Mouse (Mus musculus): ENCODE results near the gene Gm13289. TPM values are rescaled to one million over a fixed set of nuclear protein-coding genes. Genes with fewer than 3 reads are reported as not detected.
"Not testable (repeated sequence)": the region's sequence is repeated elsewhere in the genome, so short reads cannot be mapped to it uniquely, and the experiment has no call there.

The Gm13289 gene
- total RNA-seq, 2 experiments from 2014 or later: not detected

DNA sequence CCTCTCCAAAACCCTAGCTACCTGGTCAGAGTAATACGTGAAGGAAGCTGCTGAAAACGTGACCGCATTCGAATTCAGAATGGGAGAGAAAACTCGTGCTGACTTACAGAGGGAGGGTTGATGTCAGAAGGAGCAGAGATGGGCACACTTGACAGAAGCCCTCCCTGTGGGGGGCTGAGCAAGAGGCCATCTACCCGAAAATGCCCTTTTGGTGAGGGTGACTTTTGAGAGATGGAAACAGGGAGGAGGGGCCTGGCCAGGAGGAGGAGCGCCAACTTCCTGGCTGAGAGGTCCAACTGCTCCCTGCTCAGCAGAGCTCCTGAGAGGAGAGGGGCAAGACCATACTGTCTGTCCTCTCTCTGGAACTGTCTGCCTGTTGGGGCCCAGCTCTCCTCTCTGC lies 5.1 kb downstream of the Gm13289 start, which contains the start of gene Ifnz:
Gene Ifnz (plus strand): TSS at position 301 of the 400 bp plus-strand sequence.
- intact Hi-C loops (cut with DNase I); DNase-seq: not testable (repeated sequence)

DNA sequence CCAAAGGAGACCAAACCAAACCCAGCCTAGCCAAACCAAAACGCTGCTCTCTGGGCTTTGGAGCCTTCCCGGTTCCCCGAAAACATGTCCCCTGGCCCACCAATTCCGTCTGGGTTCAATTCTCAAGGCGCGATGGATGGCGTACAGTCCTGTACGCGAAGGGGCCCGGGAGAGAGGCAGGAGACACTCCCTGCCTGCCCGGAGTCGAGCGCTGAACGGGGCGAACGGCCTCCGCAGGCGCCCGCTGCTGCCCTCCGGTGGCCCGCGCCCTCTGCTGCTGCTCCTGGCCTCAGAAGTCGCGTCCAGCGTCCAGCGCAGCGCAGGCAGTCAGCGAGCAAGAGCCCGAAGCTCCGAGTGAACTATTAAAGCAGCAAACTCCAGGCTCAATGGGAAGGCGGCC lies 5.6 kb downstream of the Gm13289 start:
- DNase-seq; intact Hi-C loops (cut with DNase I): not testable (repeated sequence)

DNA sequence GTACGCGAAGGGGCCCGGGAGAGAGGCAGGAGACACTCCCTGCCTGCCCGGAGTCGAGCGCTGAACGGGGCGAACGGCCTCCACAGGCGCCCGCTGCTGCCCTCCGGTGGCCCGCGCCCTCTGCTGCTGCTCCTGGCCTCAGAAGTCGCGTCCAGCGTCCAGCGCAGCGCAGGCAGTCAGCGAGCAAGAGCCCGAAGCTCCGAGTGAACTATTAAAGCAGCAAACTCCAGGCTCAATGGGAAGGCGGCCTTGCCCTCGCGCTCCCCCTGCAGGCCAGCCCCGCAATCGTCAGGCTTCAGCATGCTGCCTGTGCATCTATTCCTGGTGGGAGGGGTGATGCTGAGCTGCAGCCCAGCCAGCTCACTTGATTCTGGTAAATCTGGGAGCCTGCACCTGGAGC lies 8.7 kb downstream of the Gm13289 start, which contains the start of gene Gm13276:
Gene Gm13276 (plus strand): TSS at position 301 of the 400 bp plus-strand sequence.
- DNase-seq; intact Hi-C loops (cut with DNase I): not testable (repeated sequence)

DNA sequence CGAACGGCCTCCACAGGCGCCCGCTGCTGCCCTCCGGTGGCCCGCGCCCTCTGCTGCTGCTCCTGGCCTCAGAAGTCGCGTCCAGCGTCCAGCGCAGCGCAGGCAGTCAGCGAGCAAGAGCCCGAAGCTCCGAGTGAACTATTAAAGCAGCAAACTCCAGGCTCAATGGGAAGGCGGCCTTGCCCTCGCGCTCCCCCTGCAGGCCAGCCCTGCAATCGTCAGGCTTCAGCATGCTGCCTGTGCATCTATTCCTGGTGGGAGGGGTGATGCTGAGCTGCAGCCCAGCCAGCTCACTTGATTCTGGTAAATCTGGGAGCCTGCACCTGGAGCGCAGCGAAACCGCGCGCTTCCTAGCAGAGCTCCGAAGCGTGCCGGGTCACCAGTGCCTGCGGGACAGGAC lies 11.7 kb downstream of the Gm13289 start, which contains the start of gene Gm13277:
Gene Gm13277 (plus strand): TSS at position 231 of the 400 bp plus-strand sequence.
- DNase-seq: peak; percentile 66
- intact Hi-C loops (cut with DNase I): not testable (repeated sequence)

DNA sequence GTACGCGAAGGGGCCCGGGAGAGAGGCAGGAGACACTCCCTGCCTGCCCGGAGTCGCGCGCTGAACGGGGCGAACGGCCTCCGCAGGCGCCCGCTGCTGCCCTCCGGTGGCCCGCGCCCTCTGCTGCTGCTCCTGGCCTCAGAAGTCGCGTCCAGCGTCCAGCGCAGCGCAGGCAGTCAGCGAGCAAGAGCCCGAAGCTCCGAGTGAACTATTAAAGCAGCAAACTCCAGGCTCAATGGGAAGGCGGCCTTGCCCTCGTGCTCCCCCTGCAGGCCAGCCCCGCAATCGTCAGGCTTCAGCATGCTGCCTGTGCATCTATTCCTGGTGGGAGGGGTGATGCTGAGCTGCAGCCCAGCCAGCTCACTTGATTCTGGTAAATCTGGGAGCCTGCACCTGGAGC lies 14.5 kb downstream of the Gm13289 start, which contains the start of gene Gm13278:
Gene Gm13278 (plus strand): TSS at position 301 of the 400 bp plus-strand sequence.
- DNase-seq; intact Hi-C loops (cut with DNase I): not testable (repeated sequence)

DNA sequence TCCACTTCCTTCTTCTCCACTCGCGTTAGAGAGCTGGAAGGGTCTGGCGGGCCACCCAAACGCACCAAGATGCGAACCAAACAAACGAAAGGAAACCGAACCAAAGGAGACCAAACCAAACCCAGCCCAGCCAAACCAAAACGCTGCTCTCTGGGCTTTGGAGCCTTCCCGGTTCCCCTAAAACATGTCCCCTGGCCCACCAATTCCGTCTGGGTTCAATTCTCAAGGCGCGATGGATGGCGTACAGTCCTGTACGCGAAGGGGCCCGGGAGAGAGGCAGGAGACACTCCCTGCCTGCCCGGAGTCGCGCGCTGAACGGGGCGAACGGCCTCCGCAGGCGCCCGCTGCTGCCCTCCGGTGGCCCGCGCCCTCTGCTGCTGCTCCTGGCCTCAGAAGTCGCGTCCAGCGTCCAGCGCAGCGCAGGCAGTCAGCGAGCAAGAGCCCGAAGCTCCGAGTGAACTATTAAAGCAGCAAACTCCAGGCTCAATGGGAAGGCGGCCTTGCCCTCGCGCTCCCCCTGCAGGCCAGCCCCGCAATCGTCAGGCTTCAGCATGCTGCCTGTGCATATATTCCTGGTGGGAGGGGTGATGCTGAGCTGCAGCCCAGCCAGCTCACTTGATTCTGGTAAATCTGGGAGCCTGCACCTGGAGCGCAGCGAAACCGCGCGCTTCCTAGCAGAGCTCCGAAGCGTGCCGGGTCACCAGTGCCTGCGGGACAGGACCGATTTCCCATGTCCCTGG lies 17.4 kb downstream of the Gm13289 start, which contains the start of gene Gm13275:
Gene Gm13275 (plus strand): TSS at position 552 of the 740 bp plus-strand sequence.
- intact Hi-C loops (cut with DNase I): not testable (repeated sequence)
- peak; percentile 17 for DNase-seq

DNA sequence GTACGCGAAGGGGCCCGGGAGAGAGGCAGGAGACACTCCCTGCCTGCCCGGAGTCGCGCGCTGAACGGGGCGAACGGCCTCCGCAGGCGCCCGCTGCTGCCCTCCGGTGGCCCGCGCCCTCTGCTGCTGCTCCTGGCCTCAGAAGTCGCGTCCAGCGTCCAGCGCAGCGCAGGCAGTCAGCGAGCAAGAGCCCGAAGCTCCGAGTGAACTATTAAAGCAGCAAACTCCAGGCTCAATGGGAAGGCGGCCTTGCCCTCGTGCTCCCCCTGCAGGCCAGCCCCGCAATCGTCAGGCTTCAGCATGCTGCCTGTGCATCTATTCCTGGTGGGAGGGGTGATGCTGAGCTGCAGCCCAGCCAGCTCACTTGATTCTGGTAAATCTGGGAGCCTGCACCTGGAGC lies 20.4 kb downstream of the Gm13289 start, which contains the start of gene Gm13279:
Gene Gm13279 (plus strand): TSS at position 301 of the 400 bp plus-strand sequence.
- intact Hi-C loops (cut with DNase I); DNase-seq: not testable (repeated sequence)

DNA sequence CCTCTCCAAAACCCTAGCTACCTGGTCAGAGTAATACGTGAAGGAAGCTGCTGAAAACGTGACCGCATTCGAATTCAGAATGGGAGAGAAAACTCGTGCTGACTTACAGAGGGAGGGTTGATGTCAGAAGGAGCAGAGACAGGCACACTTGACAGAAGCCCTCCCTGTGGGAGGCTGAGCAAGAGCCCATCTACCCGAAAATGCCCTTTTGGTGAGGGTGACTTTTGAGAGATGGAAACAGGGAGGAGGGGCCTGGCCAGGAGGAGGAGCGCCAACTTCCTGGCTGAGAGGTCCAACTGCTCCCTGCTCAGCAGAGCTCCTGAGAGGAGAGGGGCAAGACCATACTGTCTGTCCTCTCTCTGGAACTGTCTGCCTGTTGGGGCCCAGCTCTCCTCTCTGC lies 22.6 kb downstream of the Gm13289 start, which contains the start of gene Gm13285:
Gene Gm13285 (plus strand): TSS at position 301 of the 400 bp plus-strand sequence.
- DNase-seq; intact Hi-C loops (cut with DNase I): not testable (repeated sequence)

DNA sequence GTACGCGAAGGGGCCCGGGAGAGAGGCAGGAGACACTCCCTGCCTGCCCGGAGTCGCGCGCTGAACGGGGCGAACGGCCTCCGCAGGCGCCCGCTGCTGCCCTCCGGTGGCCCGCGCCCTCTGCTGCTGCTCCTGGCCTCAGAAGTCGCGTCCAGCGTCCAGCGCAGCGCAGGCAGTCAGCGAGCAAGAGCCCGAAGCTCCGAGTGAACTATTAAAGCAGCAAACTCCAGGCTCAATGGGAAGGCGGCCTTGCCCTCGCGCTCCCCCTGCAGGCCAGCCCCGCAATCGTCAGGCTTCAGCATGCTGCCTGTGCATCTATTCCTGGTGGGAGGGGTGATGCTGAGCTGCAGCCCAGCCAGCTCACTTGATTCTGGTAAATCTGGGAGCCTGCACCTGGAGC lies 26.2 kb downstream of the Gm13289 start, which contains the start of gene Gm13287:
Gene Gm13287 (plus strand): TSS at position 301 of the 400 bp plus-strand sequence.
- DNase-seq; intact Hi-C loops (cut with DNase I): not testable (repeated sequence)

DNA sequence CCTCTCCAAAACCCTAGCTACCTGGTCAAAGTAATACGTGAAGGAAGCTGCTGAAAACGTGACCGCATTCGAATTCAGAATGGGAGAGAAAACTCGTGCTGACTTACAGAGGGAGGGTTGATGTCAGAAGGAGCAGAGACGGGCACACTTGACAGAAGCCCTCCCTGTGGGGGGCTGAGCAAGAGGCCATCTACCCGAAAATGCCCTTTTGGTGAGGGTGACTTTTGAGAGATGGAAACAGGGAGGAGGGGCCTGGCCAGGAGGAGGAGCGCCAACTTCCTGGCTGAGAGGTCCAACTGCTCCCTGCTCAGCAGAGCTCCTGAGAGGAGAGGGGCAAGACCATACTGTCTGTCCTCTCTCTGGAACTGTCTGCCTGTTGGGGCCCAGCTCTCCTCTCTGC lies 28.5 kb downstream of the Gm13289 start, which contains the start of gene Gm13288:
Gene Gm13288 (plus strand): TSS at position 301 of the 400 bp plus-strand sequence.
- intact Hi-C loops (cut with DNase I); DNase-seq: not testable (repeated sequence)

DNA sequence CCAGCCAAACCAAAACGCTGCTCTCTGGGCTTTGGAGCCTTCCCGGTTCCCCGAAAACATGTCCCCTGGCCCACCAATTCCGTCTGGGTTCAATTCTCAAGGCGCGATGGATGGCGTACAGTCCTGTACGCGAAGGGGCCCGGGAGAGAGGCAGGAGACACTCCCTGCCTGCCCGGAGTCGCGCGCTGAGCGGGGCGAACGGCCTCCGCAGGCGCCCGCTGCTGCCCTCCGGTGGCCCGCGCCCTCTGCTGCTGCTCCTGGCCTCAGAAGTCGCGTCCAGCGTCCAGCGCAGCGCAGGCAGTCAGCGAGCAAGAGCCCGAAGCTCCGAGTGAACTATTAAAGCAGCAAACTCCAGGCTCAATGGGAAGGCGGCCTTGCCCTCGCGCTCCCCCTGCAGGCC lies 29.0 kb downstream of the Gm13289 start:
- intact Hi-C loops (cut with DNase I): not testable (repeated sequence)
- DNase-seq: peak; percentile 9

DNA sequence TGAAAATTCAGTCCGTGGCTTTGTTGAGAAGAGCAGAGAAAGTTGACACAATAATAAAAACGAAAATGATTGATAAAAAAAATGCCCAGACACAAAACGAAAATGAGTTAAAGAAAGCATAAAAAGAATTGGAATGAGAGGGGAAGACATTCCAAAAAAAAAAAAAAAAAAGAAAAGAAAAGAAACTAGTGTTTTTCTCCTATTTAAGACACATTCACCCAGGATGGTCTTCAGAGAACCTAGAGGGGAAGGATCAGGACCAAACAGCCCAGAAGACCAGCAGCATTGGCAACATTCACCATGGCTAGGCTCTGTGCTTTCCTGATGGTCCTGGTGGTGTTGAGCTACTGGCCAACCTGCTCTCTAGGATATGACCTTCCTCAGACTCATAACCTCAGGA lies 39.2 kb downstream of the Gm13289 start, which contains the start of gene Ifna7:
Gene Ifna7 (plus strand): TSS at position 301 of the 400 bp plus-strand sequence.
- no peak for DNase-seq
- intact Hi-C loops (cut with DNase I): no loop called here

DNA sequence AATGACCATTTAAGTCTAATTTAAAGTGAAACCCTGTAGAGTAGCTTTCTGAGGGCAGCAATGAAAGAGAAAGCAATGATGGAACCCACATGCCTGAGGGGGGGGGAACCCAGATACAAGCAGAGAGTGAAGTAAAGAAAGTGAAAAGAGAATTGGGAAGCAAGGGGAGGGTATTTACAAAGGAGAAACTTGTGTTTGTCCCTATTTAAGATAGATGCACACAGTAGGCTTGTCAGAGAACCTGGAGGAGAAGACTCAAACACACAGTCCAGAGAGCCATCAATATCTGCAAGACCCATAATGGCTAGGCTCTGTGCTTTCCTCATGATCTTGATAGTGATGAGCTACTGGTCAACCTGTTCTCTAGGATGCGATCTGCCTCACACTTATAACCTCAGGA lies 42.9 kb downstream of the Gm13289 start, which contains the start of gene Ifna11:
Gene Ifna11 (plus strand): TSS at position 301 of the 400 bp plus-strand sequence.
- DNase-seq: no peak
- intact Hi-C loops (cut with DNase I): no loop called here

DNA sequence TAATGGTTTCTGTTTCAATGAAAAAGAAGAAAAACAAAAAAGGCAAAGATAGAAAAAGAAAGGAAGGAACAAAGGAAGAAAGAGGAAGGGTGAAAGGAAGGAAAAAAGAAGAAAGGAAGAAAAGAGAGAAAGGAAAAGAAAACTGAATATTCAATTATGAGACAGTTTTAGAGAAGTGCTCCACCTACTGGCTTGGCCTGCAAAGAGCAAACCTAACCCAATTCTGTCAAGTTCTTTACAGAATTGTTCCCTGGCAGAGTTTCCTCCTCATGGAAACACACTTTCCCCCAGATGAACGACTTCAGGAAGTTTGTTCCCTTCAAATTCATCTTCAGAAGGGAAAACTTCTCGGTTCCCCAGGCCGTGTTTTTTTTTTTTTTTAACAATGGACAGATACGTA lies 46.3 kb downstream of the Gm13289 start:
- intact Hi-C loops (cut with DNase I): no loop called here
- DNase-seq: peak; percentile 3

Other genes starting within 250 kb of the Gm13289 start
- gene Ifna15, start 218.7 kb upstream of the Gm13289 start, total RNA-seq (2021): not detected
- not detected for gene Ifna14, start 205.1 kb upstream of the Gm13289 start, total RNA-seq (2021)
- not detected for gene Ifna9, start 184.5 kb upstream of the Gm13289 start, total RNA-seq (2021)
- gene Ifna12, start 173.5 kb upstream of the Gm13289 start, total RNA-seq (2021): not detected
- gene C87499, start 142.5 kb upstream of the Gm13289 start, total RNA-seq (2021): not detected
- gene Ifna13, start 132.5 kb upstream of the Gm13289 start, total RNA-seq (2021): not detected
- gene Ifna16, start 100.0 kb upstream of the Gm13289 start, total RNA-seq (2021): not detected
- not detected for gene Ifna2, start 93.0 kb upstream of the Gm13289 start, total RNA-seq (2021)
- not detected for gene Ifnab, start 85.6 kb upstream of the Gm13289 start, total RNA-seq (2021)
- 1 to 10 TPM; 1.5 to 1.7 TPM for gene Gm26566, start 55.1 kb upstream of the Gm13289 start, total RNA-seq (2021)
- gene Klhl9, start 54.5 kb upstream of the Gm13289 start, total RNA-seq (2021): 100 to 1,000 TPM; 105 to 106 TPM
- not detected for gene Gm13271, start 22.1 kb upstream of the Gm13289 start, total RNA-seq (2021)
- gene Gm13283, start 16.8 kb upstream of the Gm13289 start, total RNA-seq (2021): not detected
- gene Gm13290, start 3.1 kb upstream of the Gm13289 start, total RNA-seq (2021): not detected
- not detected for gene Gm13272, start 2.9 kb downstream of the Gm13289 start, total RNA-seq (2021)
- not detected for gene Ifnz, start 5.2 kb downstream of the Gm13289 start, total RNA-seq (2021)
- gene Gm13276, start 8.8 kb downstream of the Gm13289 start, total RNA-seq (2021): not detected
- not detected for gene Gm13277, start 11.7 kb downstream of the Gm13289 start, total RNA-seq (2021)
- gene Gm13278, start 14.6 kb downstream of the Gm13289 start, total RNA-seq (2021): not detected
- not detected for gene Gm13275, start 17.6 kb downstream of the Gm13289 start, total RNA-seq (2021)
- not detected for gene Gm13279, start 20.5 kb downstream of the Gm13289 start, total RNA-seq (2021)
- under 1 TPM in 1 of 2 experiments, not detected in 1; 0.24 TPM for gene Gm13285, start 22.7 kb downstream of the Gm13289 start, total RNA-seq (2021)
- not detected for gene Gm13287, start 26.3 kb downstream of the Gm13289 start, total RNA-seq (2021)
- gene Gm13288, start 28.6 kb downstream of the Gm13289 start, total RNA-seq (2021): not detected
- gene Ifna7, start 39.3 kb downstream of the Gm13289 start, total RNA-seq (2021): not detected
- not detected for gene Ifna11, start 43.0 kb downstream of the Gm13289 start, total RNA-seq (2021)
- gene Ifna6, start 50.5 kb downstream of the Gm13289 start, total RNA-seq (2021): not detected
- not detected for gene Ifna5, start 58.6 kb downstream of the Gm13289 start, total RNA-seq (2021)
- gene Ifna4, start 64.9 kb downstream of the Gm13289 start, total RNA-seq (2021): not detected
- not detected for gene Ifna1, start 73.2 kb downstream of the Gm13289 start, total RNA-seq (2021)
- not detected for gene Ifne, start 103.3 kb downstream of the Gm13289 start, total RNA-seq (2021)

Data from left cerebral cortex, postnatal 4 days (tissue).